Mouse (Mus musculus) spleen, adult 18-20 months (tissue): Measurements from ENCODE around the gene Sec14l2.

Experiments
- DNase-seq, 2 experiments: peaks; one replicate each; pipeline ENCODE4 v3.0.0; 2022; ENCODE audit warnings: mixed read lengths in 2 of 2

Gene Sec14l2

GRCm38 (mm10) chr11:4097091-4097621, 26.1 kb downstream of the Sec14l2 start:
- DNase-seq = peak in 1 of 2 experiments; percentile 19

- DNase-seq = peak; percentile 95 to 97
Observed at GRCm38 (mm10) chr11:4096054-4096984, 26.9 kb downstream of the Sec14l2 start.

- peak; percentile 52 to 62 for DNase-seq
Observed at GRCm38 (mm10) chr11:4095171-4096053, 27.8 kb downstream of the Sec14l2 start, which contains the start of gene Mtfp1. Gene Mtfp1 (minus strand): TSS chr11:4095445.

- DNase-seq = peak; percentile 34 to 69
Observed at GRCm38 (mm10) chr11:4094378-4095170, 28.6 kb downstream of the Sec14l2 start.

GRCm38 (mm10) chr11:4093459-4094377, 29.5 kb downstream of the Sec14l2 start:
- DNase-seq = peak in 1 of 2 experiments; percentile 5

GRCm38 (mm10) chr11:4087267-4087666, 35.9 kb downstream of the Sec14l2 start:
- no peak for DNase-seq

GRCm38 (mm10) chr11:4086246-4086645, 37.0 kb downstream of the Sec14l2 start:
- no peak for DNase-seq

- DNase-seq = peak in 1 of 2 experiments; percentile 21
Observed at GRCm38 (mm10) chr11:4083316-4084078, 39.7 kb downstream of the Sec14l2 start.

GRCm38 (mm10) chr11:4080219-4080618, 43.0 kb downstream of the Sec14l2 start:
- DNase-seq = peak in 1 of 2 experiments; percentile 55

- no peak for DNase-seq
Observed at GRCm38 (mm10) chr11:4078267-4078933, 44.8 kb downstream of the Sec14l2 start.

- DNase-seq = peak in 1 of 2 experiments; percentile 11
Observed at GRCm38 (mm10) chr11:4076633-4077032, 46.6 kb downstream of the Sec14l2 start.

- no peak for DNase-seq
Observed at GRCm38 (mm10) chr11:4069664-4070063, 53.6 kb downstream of the Sec14l2 start.

- DNase-seq = no peak
Observed at GRCm38 (mm10) chr11:4064627-4065122, 58.5 kb downstream of the Sec14l2 start, which contains the start of gene Sec14l3. Gene Sec14l3 (plus strand): TSS chr11:4064841.

GRCm38 (mm10) chr11:4062981-4063380, 60.2 kb downstream of the Sec14l2 start:
- DNase-seq = no peak

GRCm38 (mm10) chr11:4062523-4062922, 60.7 kb downstream of the Sec14l2 start:
- no peak for DNase-seq

- DNase-seq = no peak
Observed at GRCm38 (mm10) chr11:4060866-4061575, 62.2 kb downstream of the Sec14l2 start.

- peak in 1 of 2 experiments; percentile 57 for DNase-seq
Observed at GRCm38 (mm10) chr11:4053586-4053985, 69.6 kb downstream of the Sec14l2 start.

- DNase-seq = no peak
Observed at GRCm38 (mm10) chr11:4048438-4048837, 74.8 kb downstream of the Sec14l2 start.

- no peak for DNase-seq
Observed at GRCm38 (mm10) chr11:4047766-4048165, 75.4 kb downstream of the Sec14l2 start.
